Mouse (Mus musculus): ENCODE measurements around the gene Olfr155. TPM values are rescaled to one million over a fixed set of nuclear protein-coding genes. Genes with fewer than 3 reads are reported as not detected.

Gene Olfr155
- not detected in 2 replicates for polyA plus RNA-seq (2015; fragmentation: Nextera tagmentation; extraction: Ambion mirVana)

DNA sequence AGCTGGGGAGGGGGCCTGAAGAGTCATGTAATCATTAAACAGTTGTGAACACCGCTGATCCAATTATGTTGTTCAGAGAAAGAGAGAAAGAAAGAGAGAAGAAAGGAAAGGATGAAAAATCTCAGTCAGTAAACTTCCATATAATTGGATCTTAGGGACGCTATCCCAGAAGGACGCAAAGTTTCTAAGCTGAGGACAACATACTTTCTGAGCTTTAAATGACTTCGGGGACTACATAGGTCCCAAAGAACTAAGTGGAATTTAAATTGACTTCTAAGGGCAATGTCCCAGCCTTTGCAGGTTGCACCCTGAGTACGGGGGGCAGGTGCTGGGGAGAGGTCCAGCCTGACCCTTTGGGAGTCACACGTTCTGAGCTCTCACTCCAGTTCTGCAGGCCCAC, at the start of gene Olfr155:
TSS of gene Olfr155 (plus strand) at position 301 of the 400 bp plus-strand sequence.
- H3K4me2 ChIP-seq: no peak within 1 kb of the TSS
- no peaks in the 10 kb centered on the region for H3K9me3 ChIP-seq
- no peak within 1 kb of the TSS for H3K4me3 ChIP-seq
- 84% methylated on average over 6 of the region's 6 CpGs for WGBS
- H3K36me3 ChIP-seq: no peaks in the 10 kb centered on the region
- H3K4me1 ChIP-seq: no peaks in the 10 kb centered on the region
- no peaks in the 10 kb centered on the region for H3K27me3 ChIP-seq
- no peak within 1 kb of the TSS for H3K9ac ChIP-seq
- H3K27ac ChIP-seq: no peak within 1 kb of the TSS
- no peak for ATAC-seq (ENCODE audit: insufficient number of reproducible peaks, low FRiP score, low TSS enrichment, low read depth)

- WGBS: 84% methylated on average over 13 of the region's 13 CpGs
- H3K9ac ChIP-seq: no peak overlapping the region
- H3K36me3 ChIP-seq: no peaks in the 10 kb centered on the region
- no peak overlapping the region for H3K4me2 ChIP-seq
- H3K9me3 ChIP-seq: no peaks in the 10 kb centered on the region
- no peak overlapping the region for H3K4me3 ChIP-seq
- no peak for ATAC-seq (ENCODE audit: insufficient number of reproducible peaks, low FRiP score, low TSS enrichment, low read depth)
- no peak overlapping the region for H3K27ac ChIP-seq
- H3K4me1 ChIP-seq: peaks cover 5% of the 10 kb centered on the region; the same call in 1 of the 2 replicates
- no peaks in the 10 kb centered on the region for H3K27me3 ChIP-seq
Measured at GRCm38 (mm10) chr4:43822896-43823550, 28.3 kb upstream of the Olfr155 start.

- H3K4me2 ChIP-seq: no peak within 1 kb of the TSS
- ATAC-seq (ENCODE audit: insufficient number of reproducible peaks, low FRiP score, low TSS enrichment, low read depth): no peak
- peaks cover 5% of the 10 kb centered on the region; the same call in 1 of the 2 replicates for H3K4me1 ChIP-seq
- no peaks in the 10 kb centered on the region for H3K36me3 ChIP-seq
- H3K27me3 ChIP-seq: no peaks in the 10 kb centered on the region
- H3K9ac ChIP-seq: no peak within 1 kb of the TSS
- no peak within 1 kb of the TSS for H3K4me3 ChIP-seq
- H3K9me3 ChIP-seq: no peaks in the 10 kb centered on the region
- H3K27ac ChIP-seq: no peak within 1 kb of the TSS
- WGBS: 8% methylated on average over 7 of the region's 7 CpGs
Measured at GRCm38 (mm10) chr4:43823845-43824337, 27.5 kb upstream of the Olfr155 start, which contains the start of gene Olfr156. Gene Olfr156 (minus strand): TSS chr4:43823895.

- ATAC-seq (ENCODE audit: insufficient number of reproducible peaks, low FRiP score, low TSS enrichment, low read depth): no peak
- no peaks in the 10 kb centered on the region for H3K9me3 ChIP-seq
- H3K4me1 ChIP-seq: peaks cover under 1% of the 10 kb centered on the region; the same call in 1 of the 2 replicates
- H3K36me3 ChIP-seq: no peaks in the 10 kb centered on the region
- no peak overlapping the region for H3K27ac ChIP-seq
- 81% methylated on average over 4 of the region's 4 CpGs for WGBS
- H3K27me3 ChIP-seq: no peaks in the 10 kb centered on the region
- no peak overlapping the region for H3K4me3 ChIP-seq
- no peak overlapping the region for H3K4me2 ChIP-seq
- H3K9ac ChIP-seq: no peak overlapping the region
Measured at GRCm38 (mm10) chr4:43828806-43829205, 22.6 kb upstream of the Olfr155 start.

GRCm38 (mm10) chr4:43832031-43832430, 19.3 kb upstream of the Olfr155 start:
- H3K4me2 ChIP-seq: no peak overlapping the region
- H3K36me3 ChIP-seq: no peaks in the 10 kb centered on the region
- ATAC-seq (ENCODE audit: insufficient number of reproducible peaks, low FRiP score, low TSS enrichment, low read depth): no peak
- no peaks in the 10 kb centered on the region for H3K27me3 ChIP-seq
- no peaks in the 10 kb centered on the region for H3K9me3 ChIP-seq
- no peak overlapping the region for H3K27ac ChIP-seq
- 72% methylated on average over 5 of the region's 5 CpGs for WGBS
- no peak overlapping the region for H3K4me3 ChIP-seq
- no peak overlapping the region for H3K9ac ChIP-seq
- no peaks in the 10 kb centered on the region for H3K4me1 ChIP-seq

DNA sequence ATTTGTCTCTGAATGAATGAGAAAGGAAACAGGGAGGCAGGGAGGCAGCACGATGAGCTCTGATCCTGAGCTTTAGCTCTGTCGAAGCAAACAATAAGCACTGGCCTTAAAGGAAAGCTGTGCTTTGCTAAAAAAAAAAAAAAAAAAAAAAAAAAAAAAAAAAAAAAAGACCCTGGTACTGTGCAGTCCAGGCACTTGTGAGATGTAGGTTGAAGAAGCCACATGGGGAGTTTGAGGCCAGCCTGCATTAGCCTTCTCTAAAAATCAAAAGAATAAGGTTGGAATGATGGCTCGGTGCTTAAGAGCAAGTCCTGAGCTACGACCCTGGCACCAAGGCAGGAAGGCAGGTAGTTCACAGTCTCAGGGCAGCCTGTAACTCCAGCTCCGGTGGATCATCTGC, 17.6 kb upstream of the Olfr155 start:
- Histone ChIP-seq H3K9me3 (no peaks in the 10 kb centered on the region), H3K36me3 (no peaks in the 10 kb centered on the region), H3K9ac (no peak overlapping the region), H3K4me3 (no peak overlapping the region), H3K27me3 (no peaks in the 10 kb centered on the region), H3K4me1 (no peaks in the 10 kb centered on the region), H3K4me2 (no peak overlapping the region), H3K27ac (no peak overlapping the region)
- 71% methylated on average over 5 of the region's 5 CpGs for WGBS
- ATAC-seq (ENCODE audit: insufficient number of reproducible peaks, low FRiP score, low TSS enrichment, low read depth): no peak

DNA sequence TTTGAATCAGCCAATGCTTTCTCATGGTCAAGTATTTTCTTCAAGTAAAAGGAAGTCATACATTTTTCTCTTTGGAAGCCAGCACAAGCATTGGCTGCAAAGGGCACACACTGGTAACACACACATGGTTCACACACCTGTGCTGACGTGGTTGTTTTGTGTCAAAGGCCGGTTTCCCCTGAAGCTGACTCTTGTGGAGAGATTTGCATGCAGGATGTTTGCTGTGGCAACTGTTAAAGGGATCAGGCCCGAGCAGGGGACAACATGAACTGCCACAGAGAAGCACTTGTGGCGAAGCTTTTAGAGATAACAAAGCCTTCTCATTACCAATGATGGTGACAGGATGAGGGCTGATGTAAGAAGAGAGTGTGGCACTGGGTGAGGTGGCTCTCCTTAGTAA, 16.6 kb upstream of the Olfr155 start:
- H3K9ac ChIP-seq: no peak overlapping the region
- WGBS: 64% methylated on average over 4 of the region's 4 CpGs
- H3K9me3 ChIP-seq: no peaks in the 10 kb centered on the region
- no peak overlapping the region for H3K27ac ChIP-seq
- H3K27me3 ChIP-seq: no peaks in the 10 kb centered on the region
- H3K4me2 ChIP-seq: no peak overlapping the region
- H3K4me1 ChIP-seq: no peaks in the 10 kb centered on the region
- no peaks in the 10 kb centered on the region for H3K36me3 ChIP-seq
- no peak for ATAC-seq (ENCODE audit: insufficient number of reproducible peaks, low FRiP score, low TSS enrichment, low read depth)
- no peak overlapping the region for H3K4me3 ChIP-seq

DNA sequence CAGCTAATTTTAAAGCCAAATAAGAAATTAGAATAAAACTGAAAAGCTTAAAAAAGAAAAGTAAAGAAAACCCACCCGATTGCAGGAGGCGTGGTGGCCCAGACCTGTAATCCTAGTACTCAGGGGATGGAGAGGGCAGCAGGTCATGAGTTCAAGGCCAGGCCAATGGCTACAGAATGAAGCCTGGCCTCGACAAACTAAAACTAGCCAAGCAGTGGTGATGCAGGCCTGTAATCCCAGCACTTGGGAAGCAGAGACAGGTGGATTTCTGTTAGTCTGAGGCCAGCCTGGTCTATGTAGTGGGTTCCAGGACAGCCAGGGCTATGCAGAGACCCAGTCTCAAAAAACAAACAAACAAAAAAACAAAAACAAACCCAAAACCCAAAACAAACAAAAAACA, 13.0 kb upstream of the Olfr155 start:
- no peak for ATAC-seq (ENCODE audit: insufficient number of reproducible peaks, low FRiP score, low TSS enrichment, low read depth)
- Histone ChIP-seq H3K27ac (no peak overlapping the region), H3K36me3 (no peaks in the 10 kb centered on the region), H3K4me2 (no peak overlapping the region), H3K4me3 (no peak overlapping the region), H3K27me3 (no peaks in the 10 kb centered on the region), H3K4me1 (no peaks in the 10 kb centered on the region), H3K9me3 (no peaks in the 10 kb centered on the region), H3K9ac (no peak overlapping the region)
- 66% methylated on average over 3 of the region's 3 CpGs for WGBS

DNA sequence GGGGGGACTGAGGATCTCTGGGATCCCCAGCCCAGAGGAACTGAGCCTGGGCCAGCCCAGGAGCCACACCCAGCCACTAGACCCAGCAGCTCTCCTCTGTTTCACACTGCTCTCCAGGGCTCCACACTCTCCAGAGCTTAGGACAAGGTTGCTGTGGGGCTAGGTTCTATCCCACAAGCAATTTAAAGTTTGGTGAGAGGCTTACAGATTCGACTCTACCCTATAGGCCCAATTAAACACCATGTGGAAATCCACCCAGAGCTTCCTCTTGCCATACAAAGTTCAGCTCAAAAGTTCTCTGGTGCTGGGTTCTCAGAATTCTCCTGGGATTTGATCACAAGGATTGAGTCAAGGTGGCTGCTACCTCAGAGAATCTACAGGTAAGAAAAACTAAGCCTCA, 11.3 kb upstream of the Olfr155 start, which contains the start of gene Olfr157:
TSS of gene Olfr157 (minus strand) at position 101 of the 400 bp plus-strand sequence.
- Histone ChIP-seq H3K27ac (no peak within 1 kb of the TSS), H3K9ac (no peak within 1 kb of the TSS), H3K9me3 (no peaks in the 10 kb centered on the region), H3K4me3 (no peak within 1 kb of the TSS), H3K36me3 (no peaks in the 10 kb centered on the region), H3K4me1 (no peaks in the 10 kb centered on the region), H3K4me2 (no peak within 1 kb of the TSS), H3K27me3 (no peaks in the 10 kb centered on the region)
- ATAC-seq (ENCODE audit: insufficient number of reproducible peaks, low FRiP score, low TSS enrichment, low read depth): no peak
- WGBS: 68% methylated on average over 1 of the region's 1 CpGs

DNA sequence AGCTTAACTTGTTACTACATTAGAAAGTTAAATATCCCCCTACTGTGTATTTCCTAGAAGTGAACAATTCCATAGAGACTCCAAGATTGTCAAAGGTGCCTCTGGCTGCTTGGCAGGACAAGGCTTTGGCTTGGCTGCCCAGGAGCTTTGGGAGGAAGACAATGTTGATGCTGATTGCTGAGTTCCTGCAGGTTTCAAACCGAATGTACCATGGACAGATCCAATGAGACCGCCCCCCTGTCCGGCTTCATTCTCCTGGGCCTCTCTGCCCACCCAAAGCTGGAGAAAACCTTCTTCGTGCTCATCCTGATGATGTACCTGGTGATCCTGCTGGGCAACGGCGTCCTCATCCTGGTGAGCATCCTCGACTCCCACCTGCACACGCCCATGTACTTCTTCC, 2.7 kb downstream of the Olfr155 start:
- no peak for ATAC-seq (ENCODE audit: insufficient number of reproducible peaks, low FRiP score, low TSS enrichment, low read depth)
- Histone ChIP-seq H3K4me3 (no peak overlapping the region), H3K27me3 (no peaks in the 10 kb centered on the region), H3K9ac (no peak overlapping the region), H3K9me3 (no peaks in the 10 kb centered on the region), H3K36me3 (no peaks in the 10 kb centered on the region), H3K4me1 (no peaks in the 10 kb centered on the region), H3K27ac (no peak overlapping the region), H3K4me2 (no peak overlapping the region)
- WGBS: 70% methylated on average over 8 of the region's 8 CpGs

DNA sequence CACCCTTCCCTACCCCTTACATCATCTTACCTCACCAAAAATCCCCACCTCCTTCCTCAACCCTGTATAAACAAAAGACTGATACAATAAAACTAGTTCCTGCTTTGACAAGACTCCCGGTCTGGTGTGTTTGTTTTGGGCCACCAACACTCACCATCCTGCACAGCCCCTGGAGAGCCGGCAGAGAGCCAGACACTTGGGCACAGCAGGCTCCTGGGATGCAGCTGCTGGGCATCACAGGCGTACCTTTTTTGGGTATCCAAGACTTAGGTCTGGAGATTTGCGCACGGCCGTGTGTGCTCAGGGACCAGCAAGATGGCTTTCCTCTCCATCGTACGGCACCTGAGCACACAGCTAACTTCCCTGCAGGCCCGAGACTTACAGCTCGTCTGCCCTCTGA, 8.5 kb downstream of the Olfr155 start:
- Histone ChIP-seq H3K27me3 (no peaks in the 10 kb centered on the region), H3K9me3 (no peaks in the 10 kb centered on the region), H3K9ac (no peak overlapping the region), H3K4me3 (no peak overlapping the region), H3K4me2 (no peak overlapping the region), H3K4me1 (peaks cover 6% of the 10 kb centered on the region), H3K27ac (no peak overlapping the region), H3K36me3 (no peaks in the 10 kb centered on the region)
- WGBS: 68% methylated on average over 10 of the region's 10 CpGs
- no peak for ATAC-seq (ENCODE audit: insufficient number of reproducible peaks, low FRiP score, low TSS enrichment, low read depth)

DNA sequence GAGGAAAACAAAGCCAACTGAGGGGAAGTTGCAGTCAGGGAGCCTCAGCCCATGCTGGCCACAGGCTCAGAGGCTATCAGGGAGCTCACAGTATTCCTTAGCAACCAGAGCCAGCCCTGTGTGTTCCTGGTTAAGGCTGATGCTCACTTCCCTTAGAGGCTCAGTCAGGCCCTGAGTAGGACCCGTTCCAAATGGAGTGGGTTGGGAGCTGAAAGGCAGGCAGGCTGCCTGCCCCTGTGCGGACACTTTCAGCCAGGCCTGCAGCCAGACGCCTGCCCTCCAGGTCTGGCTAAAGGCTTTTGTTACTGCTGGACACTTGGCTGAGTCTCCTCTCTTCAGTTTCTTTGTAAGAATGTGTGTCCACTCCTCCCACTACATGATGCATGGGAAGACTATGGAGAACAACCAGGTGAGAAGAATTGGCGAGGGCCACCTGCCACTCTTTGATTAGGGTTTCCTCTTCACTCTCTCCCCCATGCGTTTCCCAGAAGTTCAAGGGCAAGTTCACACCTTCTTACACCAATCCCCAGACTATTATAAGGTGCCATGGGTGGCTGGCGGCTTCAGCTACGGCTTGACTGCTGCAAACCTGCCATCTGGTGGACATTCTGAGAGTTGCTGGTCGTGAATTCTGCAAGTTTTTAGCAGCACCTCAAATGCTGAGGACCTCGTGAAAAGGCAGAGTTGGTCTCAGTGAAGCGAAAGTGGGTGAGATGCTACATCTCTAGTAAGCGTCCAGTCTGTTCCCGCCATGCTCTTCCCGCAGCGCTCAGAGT, 9.6 kb downstream of the Olfr155 start:
- no peaks in the 10 kb centered on the region for H3K27me3 ChIP-seq
- H3K4me2 ChIP-seq: no peak overlapping the region
- H3K9ac ChIP-seq: no peak overlapping the region
- H3K4me3 ChIP-seq: no peak overlapping the region
- peaks cover 6% of the 10 kb centered on the region for H3K4me1 ChIP-seq
- no peak for ATAC-seq (ENCODE audit: insufficient number of reproducible peaks, low FRiP score, low TSS enrichment, low read depth)
- H3K9me3 ChIP-seq: no peaks in the 10 kb centered on the region
- peak overlapping the region; percentile 14; the same call in 1 of the 2 replicates for H3K27ac ChIP-seq
- no peaks in the 10 kb centered on the region for H3K36me3 ChIP-seq
- WGBS: 15% methylated on average over 14 of the region's 14 CpGs

Measured in limb, embryonic 15.5 days (tissue).